16 mouse cellular contexts compared by ENCODE assay signal in the genomic region with DNA sequence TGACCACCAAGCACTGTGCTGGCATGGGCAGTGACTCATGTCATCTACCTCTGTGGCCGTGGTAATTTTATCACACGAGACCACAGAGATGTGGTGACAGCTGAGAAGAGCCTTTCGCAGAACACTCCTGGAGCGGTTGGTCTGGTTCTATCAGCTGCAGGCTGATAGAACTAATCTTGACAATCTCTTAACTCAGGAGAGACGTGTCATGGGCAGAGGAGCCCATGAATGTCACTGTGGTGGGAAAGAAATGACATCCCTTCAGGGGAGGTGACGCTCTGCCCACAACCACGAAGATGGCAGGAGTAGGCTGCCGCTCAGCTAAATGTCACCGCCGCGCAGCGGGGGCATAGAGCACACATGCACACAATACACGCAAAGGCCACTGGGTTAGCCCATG. TPM values are rescaled to one million over a fixed set of nuclear protein-coding genes. Genes with fewer than 3 reads are reported as not detected.
DNase-seq lines count a peak whose midpoint lies in the region; ATAC-seq lines count a peak whose summit lies in the region.
"Had no signal": no experiment of that assay in that cellular context is flagged by ENCODE, and none has a peak within 500 bp of the region (broad histone marks: within the 10 kb centered on the region; RNA-seq: fewer than 3 reads in every experiment).

No protein-coding gene starts in this region.

- no peak overlapping the region for H3K4me2 ChIP-seq in midbrain, embryonic 15.5 days
- H3K4me2 ChIP-seq: embryonic facial prominence, embryonic 13.5 days; limb, embryonic 13.5 days; midbrain, embryonic 12.5 days; neural tube, embryonic 13.5 days had no signal

- no peaks in the 10 kb centered on the region for H3K36me3 ChIP-seq in midbrain, embryonic 15.5 days (replicated peaks)
- H3K36me3 ChIP-seq: embryonic facial prominence, embryonic 13.5 days; forebrain, embryonic 10.5 days; limb, embryonic 13.5 days; midbrain, embryonic 12.5 days; neural tube, embryonic 13.5 days had no signal

- no peak overlapping the region for H3K9ac ChIP-seq in midbrain, embryonic 15.5 days
- H3K9ac ChIP-seq: embryonic facial prominence, embryonic 13.5 days; limb, embryonic 13.5 days; midbrain, embryonic 12.5 days; neural tube, embryonic 13.5 days had no signal

- no peak overlapping the region for H3K27ac ChIP-seq in midbrain, embryonic 15.5 days
- H3K27ac ChIP-seq: embryonic facial prominence, embryonic 13.5 days; forebrain, embryonic 10.5 days; limb, embryonic 13.5 days; midbrain, embryonic 12.5 days; neural tube, embryonic 13.5 days had no signal

- peak; percentile 59 for ATAC-seq in CD4-positive, CD25-positive, alpha-beta regulatory T cell, adult 4 months
- no peak for ATAC-seq in midbrain, embryonic 15.5 days (replicated peaks)

- no peaks in the 10 kb centered on the region for H3K27me3 ChIP-seq in midbrain, embryonic 15.5 days (replicated peaks)
- H3K27me3 ChIP-seq: embryonic facial prominence, embryonic 13.5 days; neural tube, embryonic 13.5 days had no signal

- no peak overlapping the region for H3K4me3 ChIP-seq in midbrain, embryonic 15.5 days
- H3K4me3 ChIP-seq: embryonic facial prominence, embryonic 13.5 days; forebrain, embryonic 10.5 days; limb, embryonic 13.5 days; midbrain, embryonic 12.5 days; neural tube, embryonic 13.5 days had no signal

- WGBS in midbrain, embryonic 15.5 days: 83% methylated on average over 13 of the region's 13 CpGs

- 0 out of 2 replicates have a peak, but pooled peaks cover 6% of the 10 kb centered on the region for H3K4me1 ChIP-seq in midbrain, embryonic 15.5 days
- H3K4me1 ChIP-seq: embryonic facial prominence, embryonic 13.5 days; limb, embryonic 13.5 days; midbrain, embryonic 12.5 days; neural tube, embryonic 13.5 days had no signal

- H3K9me3 ChIP-seq in midbrain, embryonic 15.5 days: no peaks in the 10 kb centered on the region
- H3K9me3 ChIP-seq: embryonic facial prominence, embryonic 13.5 days; forebrain, embryonic 10.5 days; limb, embryonic 13.5 days; midbrain, embryonic 12.5 days; neural tube, embryonic 13.5 days had no signal

- peak; percentile 44 for DNase-seq in retina, postnatal 1 day
- DNase-seq in retina, embryonic 14.5 days (ENCODE audit: low spot score): no peak
- peak; percentile 94 for DNase-seq in induced T-regulatory cell, adult 2 months (ENCODE audit: low read depth)
- DNase-seq in naive thymus-derived CD4-positive, alpha-beta T cell, adult 2 months (ENCODE audit: low read depth): peak; percentile 68
- no peak for DNase-seq in kidney, adult 9 months
- DNase-seq: cerebellum, postnatal 36 days; kidney, adult 18-20 months; kidney, postnatal 4 days had no signal

RNA-seq across cellular contexts. Expression of a gene that starts 9.9 kb away (rescaled TPM):
- 100 to 1,000 TPM; 209 to 263 TPM for polyA plus RNA-seq in CD4-positive, CD25-positive, alpha-beta regulatory T cell, adult 4 months (2017; shearing (Covaris generic))
- polyA plus RNA-seq in midbrain, embryonic 15.5 days (2015; fragmentation: Nextera tagmentation; extraction: Ambion mirVana): 0.30 and 0.36 TPM in 2 replicates
- polyA plus RNA-seq: hindbrain, embryonic 11.5 days had no signal

RNA-seq across cellular contexts. Expression of a gene that starts 10.1 kb away (rescaled TPM):
- 100 to 1,000 TPM; 550 to 588 TPM for polyA plus RNA-seq in CD4-positive, CD25-positive, alpha-beta regulatory T cell, adult 4 months (2017; shearing (Covaris generic))
- polyA plus RNA-seq in midbrain, embryonic 15.5 days (2015; fragmentation: Nextera tagmentation; extraction: Ambion mirVana): 365 and 370 TPM in 2 replicates

Comparison
In these comparisons a context has a peak if more than half of its experiments do, and no peak if none do; other contexts are left out.
1. DNase-seq: peak in retina, postnatal 1 day (single experiment), induced T-regulatory cell, adult 2 months (single experiment) and naive thymus-derived CD4-positive, alpha-beta T cell, adult 2 months (single experiment); none in retina, embryonic 14.5 days (single experiment) and kidney, adult 9 months (single experiment).
2. RNA of a gene that starts 9.9 kb away (polyA plus RNA-seq): 209 to 263 TPM in CD4-positive, CD25-positive, alpha-beta regulatory T cell, adult 4 months; 0.30 to 0.36 TPM in midbrain, embryonic 15.5 days; every median in the first group is over 100 times any median in the second.